Mouse (Mus musculus) cerebellum, adult 11 months (tissue): ENCODE measurements around the gene Apon.
"Not testable (repeated sequence)": the region's sequence is repeated elsewhere in the genome, so short reads cannot be mapped to it uniquely, and the experiment has no call there.

ENCODE experiments used
- DNase-seq: peaks from one replicate; pipeline ENCODE4 v3.0.0; 2022

The Apon gene

GRCm38 (mm10) chr10:128253677-128254255 is at the start of gene Apon:
Gene Apon, plus strand, starts transcription at chr10:128254096.
- no peak for DNase-seq

GRCm38 (mm10) chr10:128204941-128205340 is 49.0 kb upstream of the Apon start:
- DNase-seq: no peak

- DNase-seq: no peak
Measured at GRCm38 (mm10) chr10:128208326-128208725, 45.6 kb upstream of the Apon start.

GRCm38 (mm10) chr10:128209311-128210009 is 44.4 kb upstream of the Apon start:
- no peak for DNase-seq

- DNase-seq: no peak
Measured at GRCm38 (mm10) chr10:128210131-128210530, 43.8 kb upstream of the Apon start.

- DNase-seq: no peak
Measured at GRCm38 (mm10) chr10:128210954-128211353, 42.9 kb upstream of the Apon start.

- peak; percentile 86 for DNase-seq
Measured at GRCm38 (mm10) chr10:128211390-128212108, 42.3 kb upstream of the Apon start, which contains the start of gene Spryd4. Gene Spryd4, minus strand, starts transcription at chr10:128211807.

- no peak for DNase-seq
Measured at GRCm38 (mm10) chr10:128212148-128212547, 41.7 kb upstream of the Apon start.

GRCm38 (mm10) chr10:128212871-128213323 is 41.0 kb upstream of the Apon start:
- DNase-seq: peak; percentile 78

GRCm38 (mm10) chr10:128214112-128214511 is 39.8 kb upstream of the Apon start:
- DNase-seq: not testable (repeated sequence)

GRCm38 (mm10) chr10:128214981-128215380 is 38.9 kb upstream of the Apon start:
- no peak for DNase-seq

GRCm38 (mm10) chr10:128218387-128219117 is 35.3 kb upstream of the Apon start:
- DNase-seq: no peak

- no peak for DNase-seq
Measured at GRCm38 (mm10) chr10:128221533-128222286, 32.2 kb upstream of the Apon start.

- DNase-seq: no peak
Measured at GRCm38 (mm10) chr10:128225064-128225463, 28.8 kb upstream of the Apon start.

- no peak for DNase-seq
Measured at GRCm38 (mm10) chr10:128225538-128225937, 28.4 kb upstream of the Apon start, which contains the start of gene Mip. Gene Mip, plus strand, starts transcription at chr10:128225838.

GRCm38 (mm10) chr10:128227592-128227991 is 26.3 kb upstream of the Apon start:
- DNase-seq: no peak

- DNase-seq: no peak
Measured at GRCm38 (mm10) chr10:128228009-128228408, 25.9 kb upstream of the Apon start.

- DNase-seq: no peak
Measured at GRCm38 (mm10) chr10:128230582-128230981, 23.3 kb upstream of the Apon start.

GRCm38 (mm10) chr10:128231146-128231545 is 22.8 kb upstream of the Apon start:
- DNase-seq: no peak

- DNase-seq: peak; percentile 88
Measured at GRCm38 (mm10) chr10:128231697-128232419, 22.0 kb upstream of the Apon start, which contains the start of gene Timeless. Gene Timeless, plus strand, starts transcription at chr10:128232065.

- peak; percentile 54 for DNase-seq
Measured at GRCm38 (mm10) chr10:128232420-128232985, 21.4 kb upstream of the Apon start.
